Mouse (Mus musculus): ENCODE results near the gene Bnip2. TPM values are rescaled to one million over a fixed set of nuclear protein-coding genes. Genes with fewer than 3 reads are reported as not detected.
A peak's percentile ranks its signal among the peaks of the same experiment; 100 is the strongest.

Gene Bnip2
- total and polyA plus RNA-seq, 2 experiments from 2014 or later: 87.2 to 104 TPM

DNA sequence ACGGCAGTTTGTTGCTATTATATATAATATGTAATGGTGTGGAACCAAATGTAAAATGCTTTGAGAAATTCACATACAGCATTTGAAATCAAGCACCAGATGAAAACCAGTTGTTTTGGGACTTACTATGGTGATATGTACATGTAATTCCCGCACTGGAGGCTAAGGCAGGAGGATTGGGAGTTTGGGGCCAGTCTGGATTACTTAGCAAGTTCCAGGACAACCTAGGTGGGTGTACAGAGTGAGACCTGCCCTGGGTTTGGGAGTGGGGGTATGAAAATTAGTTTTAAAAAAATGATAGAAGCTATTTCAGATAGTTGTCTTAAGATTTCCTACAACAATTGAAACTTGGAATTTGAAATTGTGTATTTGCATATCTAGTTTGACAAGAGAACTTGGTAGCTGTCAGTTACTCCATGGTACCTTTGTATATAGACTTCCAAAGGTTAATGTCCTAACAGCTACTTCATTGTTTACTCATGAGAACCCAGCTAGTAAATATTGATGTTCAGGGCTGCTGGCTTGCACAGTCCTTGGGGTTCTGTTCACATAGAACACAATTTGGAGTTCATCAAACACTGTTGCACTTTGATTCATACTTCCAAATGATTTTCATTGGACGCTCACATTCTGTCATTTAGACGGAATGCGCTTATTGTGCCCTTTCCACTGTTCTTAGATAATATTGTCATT, 21.7 kb downstream of the Bnip2 start:
- Histone ChIP-seq H3K4me1 (ENCODE audit: control insufficient read depth, insufficient read depth) (peaks cover 11% of the 10 kb centered on the region), H3K9me3 (replicated peaks; ENCODE audit: control insufficient read depth, low read length) (no peaks in the 10 kb centered on the region), H3K9ac (replicated peaks; ENCODE audit: low read depth, low read length) (no peak overlapping the region), H3K27ac (ENCODE audit: low read depth) (no peak overlapping the region), H3K36me3 (replicated peaks; ENCODE audit: control insufficient read depth, insufficient read depth, low read length) (peaks cover 35% of the 10 kb centered on the region), H3K27me3 (ENCODE audit: control insufficient read depth, insufficient read depth, low read length) (no peaks in the 10 kb centered on the region), H3K4me3 (ENCODE audit: low read depth, low read length) (no peak overlapping the region), H3K4me2 (ENCODE audit: low read depth, low read length) (no peak overlapping the region)
- TF ChIP-seq CTCF (IDR thresholded peaks at IDR 0.05; ENCODE audit: low read depth): no peak
- DNase-seq (ENCODE audit: low spot score): no peak
- WGBS: 93% methylated on average over 5 of the region's 5 CpGs
- ATAC-seq (ENCODE audit: insufficient read depth, low read depth): no peak

DNA sequence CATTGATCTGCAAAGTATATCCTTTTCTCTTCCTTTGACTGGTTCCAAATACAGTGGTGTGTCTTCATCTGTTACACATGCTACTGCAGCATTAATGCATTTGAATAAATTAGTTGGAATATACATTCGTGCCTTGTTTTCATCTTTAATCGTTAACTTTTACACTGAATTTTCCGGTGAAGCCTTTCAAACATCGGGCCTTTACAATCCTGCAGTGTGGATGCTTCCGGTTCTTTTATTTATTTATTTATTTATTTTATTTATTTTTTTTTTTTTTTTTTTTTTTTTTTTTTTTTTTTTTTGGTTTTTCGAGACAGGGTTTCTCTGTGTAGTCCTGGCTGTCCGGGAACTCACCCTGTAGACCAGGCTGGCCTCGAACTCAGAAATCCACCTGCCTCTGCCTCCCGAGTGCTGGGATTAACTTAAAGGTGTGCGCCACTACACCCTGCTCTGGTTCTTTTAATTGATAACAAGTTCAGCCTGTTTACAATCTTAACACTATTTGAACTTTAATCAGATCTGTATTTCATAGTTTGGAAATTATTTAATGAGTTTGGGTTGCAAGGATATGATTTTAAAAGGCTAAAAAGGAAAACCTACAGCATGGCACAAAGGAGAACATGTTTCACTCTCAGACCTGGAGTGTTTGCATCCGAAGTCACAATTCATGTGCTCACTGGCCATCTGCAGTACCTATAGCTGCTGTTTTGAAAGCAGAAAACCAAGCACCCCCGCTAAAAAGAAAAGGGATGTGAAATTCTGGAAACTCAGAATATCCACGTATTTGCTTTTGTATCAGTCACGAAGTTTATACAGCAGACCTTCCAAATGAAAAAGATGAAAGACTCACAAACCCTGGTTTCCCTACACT, 22.5 kb downstream of the Bnip2 start:
- 57% methylated on average over 14 of the region's 14 CpGs for WGBS
- ATAC-seq (ENCODE audit: insufficient read depth, low read depth): peak; percentile 2; the same call in 1 of the 2 replicates
- no peak for DNase-seq (ENCODE audit: low spot score)
- peaks cover 38% of the 10 kb centered on the region for H3K36me3 ChIP-seq (replicated peaks; ENCODE audit: control insufficient read depth, insufficient read depth, low read length)
- TF ChIP-seq EP300 (IDR thresholded peaks at IDR 0.05; ENCODE audit: low read depth) (no peak), CTCF (IDR thresholded peaks at IDR 0.05; ENCODE audit: low read depth) (no peak)
- peak overlapping the region; percentile 70 for H3K4me2 ChIP-seq (ENCODE audit: low read depth, low read length)
- peak overlapping the region; percentile 97 for H3K4me3 ChIP-seq (ENCODE audit: low read depth, low read length)
- H3K9me3 ChIP-seq (replicated peaks; ENCODE audit: control insufficient read depth, low read length): no peaks in the 10 kb centered on the region
- peak overlapping the region; percentile 92 for H3K9ac ChIP-seq (replicated peaks; ENCODE audit: low read depth, low read length)
- H3K4me1 ChIP-seq (ENCODE audit: control insufficient read depth, insufficient read depth): peaks cover 11% of the 10 kb centered on the region
- peak overlapping the region; percentile 88 for H3K27ac ChIP-seq (ENCODE audit: low read depth)
- no peaks in the 10 kb centered on the region for H3K27me3 ChIP-seq (ENCODE audit: control insufficient read depth, insufficient read depth, low read length)

DNA sequence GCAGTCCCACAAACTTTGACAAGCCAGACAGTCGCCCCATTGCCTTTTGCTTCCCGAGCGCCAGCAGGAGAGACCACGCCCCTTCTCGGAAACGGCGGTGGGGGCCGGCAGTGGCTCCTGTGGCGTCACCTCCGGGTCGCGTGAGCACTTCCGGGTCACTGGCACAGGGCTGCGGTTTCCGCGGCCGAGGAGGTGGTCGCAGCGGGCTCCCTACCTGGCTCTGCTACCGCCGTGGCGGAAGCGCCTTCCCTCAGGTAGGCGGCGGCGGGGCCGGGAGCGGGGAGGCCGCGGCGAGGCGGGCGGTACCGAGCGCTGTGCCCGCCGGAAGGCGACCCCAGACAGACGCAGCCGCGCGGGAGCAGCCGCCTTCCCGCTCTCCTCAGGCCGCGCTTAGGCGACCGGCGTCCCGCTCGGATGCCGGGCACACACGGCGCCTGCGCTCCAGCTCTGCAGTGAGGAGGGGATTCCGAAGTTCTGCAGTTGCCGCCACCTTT, 23.2 kb downstream of the Bnip2 start, which contains the start of gene Gtf2a2:
Gene Gtf2a2 (plus strand): TSS at position 143 of the 494 bp plus-strand sequence.
- peak within 1 kb of the TSS; percentile 92 for H3K9ac ChIP-seq (replicated peaks; ENCODE audit: low read depth, low read length)
- H3K27ac ChIP-seq (ENCODE audit: low read depth): peak within 1 kb of the TSS; percentile 88
- ATAC-seq (ENCODE audit: insufficient read depth, low read depth): peak; percentile 97
- under 1% methylated on average over 44 of the region's 57 CpGs for WGBS
- peak; percentile 87 for DNase-seq (ENCODE audit: low spot score)
- no peaks in the 10 kb centered on the region for H3K9me3 ChIP-seq (replicated peaks; ENCODE audit: control insufficient read depth, low read length)
- TF ChIP-seq CTCF (IDR thresholded peaks at IDR 0.05; ENCODE audit: low read depth) (no peak), EP300 (IDR thresholded peaks at IDR 0.05; ENCODE audit: low read depth) (peak; percentile 74; the same call in 1 of the 2 replicates)
- H3K27me3 ChIP-seq (ENCODE audit: control insufficient read depth, insufficient read depth, low read length): no peaks in the 10 kb centered on the region
- peaks cover 11% of the 10 kb centered on the region for H3K4me1 ChIP-seq (ENCODE audit: control insufficient read depth, insufficient read depth)
- peaks cover 37% of the 10 kb centered on the region for H3K36me3 ChIP-seq (replicated peaks; ENCODE audit: control insufficient read depth, insufficient read depth, low read length)
- H3K4me3 ChIP-seq (ENCODE audit: low read depth, low read length): peak within 1 kb of the TSS; percentile 97
- H3K4me2 ChIP-seq (ENCODE audit: low read depth, low read length): peak within 1 kb of the TSS; percentile 70

DNA sequence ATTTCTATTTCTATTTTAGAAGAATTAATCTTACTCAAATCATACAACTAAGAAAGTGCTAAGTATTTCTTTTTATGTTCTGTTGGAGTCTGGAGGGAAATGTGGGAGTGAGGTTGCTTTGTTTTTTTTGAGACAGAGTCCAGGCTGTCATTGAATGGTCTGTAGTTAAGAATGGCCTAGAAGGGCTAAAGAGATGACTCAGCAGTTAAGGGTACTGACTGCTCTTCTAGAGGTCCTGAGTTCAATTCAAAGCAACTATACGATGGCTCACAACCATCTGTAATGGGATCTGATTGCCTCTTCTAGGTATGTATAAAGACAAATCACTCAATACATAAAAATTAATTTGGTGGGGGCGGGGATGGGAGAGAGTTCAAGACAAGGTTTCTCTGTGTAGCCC, 26.4 kb downstream of the Bnip2 start:
- ATAC-seq (ENCODE audit: insufficient read depth, low read depth): no peak
- H3K9ac ChIP-seq (replicated peaks; ENCODE audit: low read depth, low read length): no peak overlapping the region
- TF ChIP-seq EP300 (IDR thresholded peaks at IDR 0.05; ENCODE audit: low read depth): no peak
- no peak for TF ChIP-seq CTCF (IDR thresholded peaks at IDR 0.05; ENCODE audit: low read depth)
- peaks cover 14% of the 10 kb centered on the region for H3K36me3 ChIP-seq (replicated peaks; ENCODE audit: control insufficient read depth, insufficient read depth, low read length)
- H3K27ac ChIP-seq (ENCODE audit: low read depth): no peak overlapping the region
- H3K27me3 ChIP-seq (ENCODE audit: control insufficient read depth, insufficient read depth, low read length): no peaks in the 10 kb centered on the region
- H3K9me3 ChIP-seq (replicated peaks; ENCODE audit: control insufficient read depth, low read length): no peaks in the 10 kb centered on the region
- peaks cover 11% of the 10 kb centered on the region for H3K4me1 ChIP-seq (ENCODE audit: control insufficient read depth, insufficient read depth)
- H3K4me3 ChIP-seq (ENCODE audit: low read depth, low read length): no peak overlapping the region
- no peak overlapping the region for H3K4me2 ChIP-seq (ENCODE audit: low read depth, low read length)
- 86% methylated on average over 2 of the region's 2 CpGs for WGBS
- no peak for DNase-seq (ENCODE audit: low spot score)

DNA sequence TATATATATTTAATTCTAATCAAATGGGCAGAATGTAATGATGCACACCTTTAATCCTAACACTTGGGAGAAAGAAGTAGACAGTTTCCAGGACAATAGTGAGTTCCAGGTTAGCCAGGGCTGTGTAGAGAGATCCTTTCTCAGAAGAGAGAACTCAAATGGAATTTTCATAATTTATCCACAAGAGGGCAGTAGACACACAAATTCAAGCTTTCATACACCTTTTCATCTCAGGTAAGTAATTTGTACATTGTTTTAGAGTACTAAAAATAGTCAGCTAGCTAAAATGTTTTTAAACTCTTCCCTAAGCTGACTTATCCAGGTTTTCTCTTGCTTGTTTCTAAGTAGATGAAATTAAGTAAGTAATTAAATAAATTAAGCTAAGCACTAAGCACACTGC, 29.6 kb downstream of the Bnip2 start:
- Histone ChIP-seq H3K9me3 (replicated peaks; ENCODE audit: control insufficient read depth, low read length) (no peaks in the 10 kb centered on the region), H3K27me3 (ENCODE audit: control insufficient read depth, insufficient read depth, low read length) (no peaks in the 10 kb centered on the region), H3K4me3 (ENCODE audit: low read depth, low read length) (no peak overlapping the region), H3K36me3 (replicated peaks; ENCODE audit: control insufficient read depth, insufficient read depth, low read length) (peaks cover 16% of the 10 kb centered on the region), H3K4me1 (ENCODE audit: control insufficient read depth, insufficient read depth) (peaks cover 7% of the 10 kb centered on the region; the same call in 1 of the 2 replicates), H3K9ac (replicated peaks; ENCODE audit: low read depth, low read length) (no peak overlapping the region), H3K4me2 (ENCODE audit: low read depth, low read length) (no peak overlapping the region), H3K27ac (ENCODE audit: low read depth) (no peak overlapping the region)
- peak; percentile 47 for TF ChIP-seq CTCF (IDR thresholded peaks at IDR 0.05; ENCODE audit: low read depth)
- no peak for TF ChIP-seq EP300 (IDR thresholded peaks at IDR 0.05; ENCODE audit: low read depth)
- DNase-seq (ENCODE audit: low spot score) (peak; percentile 32), ATAC-seq (ENCODE audit: insufficient read depth, low read depth) (0 out of 2 replicates have a peak, but pooled peaks have one; percentile 14)
